Mouse (Mus musculus) thymus, postnatal 10 days (tissue): Measurements from ENCODE around the gene Emc10.

Experiments
- DNase-seq, 2 experiments: peaks; one replicate each; pipeline ENCODE4 v3.0.0; 2021; ENCODE audit warnings: low spot score in 2 of 2

The Emc10 gene

GRCm38 (mm10) chr7:44484841-44485571, 11.3 kb downstream of the Emc10 start:
- DNase-seq = peak in 1 of 2 experiments; percentile 74

GRCm38 (mm10) chr7:44484109-44484508, 12.2 kb downstream of the Emc10 start:
- no peak for DNase-seq

- no peak for DNase-seq
These were observed 13.4 kb downstream of the Emc10 start for GRCm38 (mm10) chr7:44482836-44483435.

- no peak for DNase-seq
These were observed 21.2 kb downstream of the Emc10 start for GRCm38 (mm10) chr7:44475046-44475614.

GRCm38 (mm10) chr7:44474419-44474818, 21.9 kb downstream of the Emc10 start:
- DNase-seq = no peak

GRCm38 (mm10) chr7:44472961-44473646, 23.2 kb downstream of the Emc10 start:
- no peak for DNase-seq

- DNase-seq = no peak
These were observed 23.8 kb downstream of the Emc10 start for GRCm38 (mm10) chr7:44472558-44472885.

GRCm38 (mm10) chr7:44471880-44472557, 24.3 kb downstream of the Emc10 start:
- DNase-seq = no peak

- DNase-seq = no peak
These were observed 25.4 kb downstream of the Emc10 start for GRCm38 (mm10) chr7:44470696-44471612.

- no peak for DNase-seq
These were observed 26.4 kb downstream of the Emc10 start for GRCm38 (mm10) chr7:44469677-44470675.

- DNase-seq = no peak
These were observed 27.6 kb downstream of the Emc10 start for GRCm38 (mm10) chr7:44468644-44469285.

- peak; percentile 85 to 88 for DNase-seq
These were observed 28.4 kb downstream of the Emc10 start, which contains the start of gene Josd2 for GRCm38 (mm10) chr7:44467811-44468411. Gene Josd2 (plus strand): TSS chr7:44467980.

- no peak for DNase-seq
These were observed 29.4 kb downstream of the Emc10 start for GRCm38 (mm10) chr7:44466888-44467311.

- no peak for DNase-seq
These were observed 30.1 kb downstream of the Emc10 start for GRCm38 (mm10) chr7:44466006-44466887.

GRCm38 (mm10) chr7:44465111-44465510, 31.2 kb downstream of the Emc10 start, which contains the start of gene Aspdh:
Gene Aspdh (plus strand): TSS chr7:44465391.
- DNase-seq = no peak

- no peak for DNase-seq
These were observed 31.8 kb downstream of the Emc10 start for GRCm38 (mm10) chr7:44464511-44464910.

GRCm38 (mm10) chr7:44463556-44464225, 32.6 kb downstream of the Emc10 start:
- DNase-seq = no peak
